Mouse (Mus musculus) heart, embryonic 14.5 days (tissue): ENCODE measurements around the gene Igdcc3. TPM values are rescaled to one million over a fixed set of nuclear protein-coding genes. Genes with fewer than 3 reads are reported as not detected.

Source experiments
- ATAC-seq: fragments of 200-750 bp; cut with Nextera tagmentation; 2 replicates; pipeline ENCODE4 v1.8.0; 2017; ENCODE audit warnings: low read depth, moderate TSS enrichment; ENCODE audit not compliant: insufficient number of reproducible peaks, insufficient read depth, low FRiP score
- H3K27ac ChIP-seq, 2 experiments: fragments of 200-500 bp in 1 of 2; fragments of 300-500 bp in 1 of 2; sonication (generic) in 1 of 2; replicated peaks in 1 of 2; 2 replicates each; pipeline ENCODE4 v1.5.1; 2012 to 2014; ENCODE audit warnings: low read depth in 2 of 2, low read length in 2 of 2, control low read depth in 1 of 2, mild to moderate bottlenecking in 1 of 2, mixed read lengths in 1 of 2; ENCODE audit not compliant: control insufficient read depth in 1 of 2, insufficient read depth in 1 of 2
- H3K27me3 ChIP-seq: fragments of 300-500 bp; sonication (generic); 2 replicates; pipeline ENCODE4 v1.6.1; 2014; ENCODE audit warnings: mild to moderate bottlenecking, low read length, control low read depth; ENCODE audit not compliant: control insufficient read depth, insufficient read depth
- H3K36me3 ChIP-seq: fragments of 300-500 bp; sonication (generic); 2 replicates; pipeline ENCODE4 v1.6.1; 2014; ENCODE audit warnings: mild to moderate bottlenecking, control low read depth, low read length, mixed read lengths; ENCODE audit not compliant: control insufficient read depth, insufficient read depth
- H3K4me1 ChIP-seq, 2 experiments: fragments of 200-500 bp in 1 of 2; fragments of 300-500 bp in 1 of 2; sonication (generic) in 1 of 2; 2 replicates each; pipeline ENCODE4 v1.6.1; 2012 to 2014; ENCODE audit warnings: low read length in 2 of 2, control low read depth in 1 of 2, mixed read lengths in 1 of 2; ENCODE audit not compliant: control insufficient read depth in 2 of 2, insufficient read depth in 2 of 2
- H3K4me2 ChIP-seq: fragments of 300-500 bp; sonication (generic); 2 replicates; pipeline ENCODE4 v1.6.1; 2014; ENCODE audit warnings: mild to moderate bottlenecking, low read length
- H3K4me3 ChIP-seq, 2 experiments: fragments of 200-500 bp in 1 of 2; fragments of 300-500 bp in 1 of 2; sonication (generic) in 1 of 2; 2 replicates each; pipeline ENCODE4 v1.5.1; 2012 to 2014; ENCODE audit warnings: low read length in 2 of 2, mild to moderate bottlenecking in 2 of 2, control low read depth in 1 of 2, low read depth in 1 of 2, moderate library complexity in 1 of 2; ENCODE audit not compliant: control insufficient read depth in 1 of 2, insufficient read depth in 1 of 2
- H3K9ac ChIP-seq: fragments of 300-500 bp; sonication (generic); 2 replicates; pipeline ENCODE4 v1.6.1; 2014; ENCODE audit warnings: mild to moderate bottlenecking, low read length
- H3K9me3 ChIP-seq: fragments of 300-500 bp; sonication (generic); 2 replicates; pipeline ENCODE4 v1.6.1; 2016; ENCODE audit warnings: low read length, control low read depth; ENCODE audit not compliant: control insufficient read depth
- WGBS: fragments of 180-500 bp; shearing (Covaris S2); extraction: QIAGEN DNeasy Blood & Tissue Kit; methylation state at CpG from one replicate; pipeline ENCODE4 v1.1.7; 2014; 5-methylcytosine and 5-hydroxymethylcytosine counted together
- polyA plus RNA-seq: library from polyadenylated mRNA; unstranded; fragments of >200 nt; fragmentation: Nextera tagmentation; extraction: Ambion mirVana; gene quantifications from 2 replicates; pipeline ENCODE4 v1.2.1, GENCODE M21; 2014

Igdcc3 gene
- polyA plus RNA-seq, 1 experiment from 2014 or later, result 0.36 TPM

- ATAC-seq, result no peak
- no peaks in the 10 kb centered on the region for H3K36me3 ChIP-seq
- peak overlapping the region; percentile 93 for H3K4me2 ChIP-seq
- no peaks in the 10 kb centered on the region for H3K9me3 ChIP-seq
- no peak overlapping the region for H3K27ac ChIP-seq
- peaks cover 19% of the 10 kb centered on the region for H3K27me3 ChIP-seq
- H3K4me1 ChIP-seq, result peaks cover 2 to 4% of the 10 kb centered on the region in 2 experiments; a peak in 3 of 4 replicates
- 4% methylated on average over 8 of the region's 8 CpGs for WGBS
- H3K9ac ChIP-seq, result peak overlapping the region; percentile 80
- H3K4me3 ChIP-seq, result peak overlapping the region; percentile 68 to 83
These were observed 498 bp upstream of the Igdcc3 start for GRCm38 (mm10) chr9:65140491-65140890.

- H3K36me3 ChIP-seq, result no peaks in the 10 kb centered on the region
- peaks cover 19% of the 10 kb centered on the region for H3K27me3 ChIP-seq
- H3K4me3 ChIP-seq, result peak overlapping the region; percentile 68 to 83
- ATAC-seq, result peak; percentile 50
- peak overlapping the region; percentile 93 for H3K4me2 ChIP-seq
- H3K4me1 ChIP-seq, result peaks cover 2 to 4% of the 10 kb centered on the region in 2 experiments; a peak in 3 of 4 replicates
- WGBS, result under 1% methylated on average over 72 of the region's 73 CpGs
- no peaks in the 10 kb centered on the region for H3K9me3 ChIP-seq
- H3K27ac ChIP-seq, result peak overlapping the region; percentile 21 to 42; a peak in 3 of 4 replicates
- H3K9ac ChIP-seq, result peak overlapping the region; percentile 80
These were observed 452 bp downstream of the Igdcc3 start for GRCm38 (mm10) chr9:65141306-65141975.

GRCm38 (mm10) chr9:65141976-65142318, 958 bp downstream of the Igdcc3 start:
- no peak overlapping the region for H3K27ac ChIP-seq
- H3K36me3 ChIP-seq, result no peaks in the 10 kb centered on the region
- H3K4me2 ChIP-seq, result peak overlapping the region; percentile 93
- no peaks in the 10 kb centered on the region for H3K9me3 ChIP-seq
- H3K27me3 ChIP-seq, result peaks cover 19% of the 10 kb centered on the region
- peak overlapping the region; percentile 80 for H3K9ac ChIP-seq
- 1% methylated on average over 17 of the region's 17 CpGs for WGBS
- peak overlapping the region; percentile 68 to 83 for H3K4me3 ChIP-seq
- H3K4me1 ChIP-seq, result peaks cover 2 to 4% of the 10 kb centered on the region in 2 experiments; a peak in 3 of 4 replicates
- ATAC-seq, result peak; percentile 57

- peak overlapping the region; percentile 80 for H3K9ac ChIP-seq
- no peak for ATAC-seq
These were observed 1.4 kb downstream of the Igdcc3 start for GRCm38 (mm10) chr9:65142399-65142798.

GRCm38 (mm10) chr9:65146001-65146400, 5.0 kb downstream of the Igdcc3 start:
- 69% methylated on average over 5 of the region's 5 CpGs for WGBS
- H3K4me1 ChIP-seq, result peaks cover 0 to 2% of the 10 kb centered on the region in 2 experiments; a peak in 1 of 4 replicates
- H3K4me2 ChIP-seq, result no peak overlapping the region
- no peak overlapping the region for H3K9ac ChIP-seq
- H3K9me3 ChIP-seq, result no peaks in the 10 kb centered on the region
- peaks cover 10% of the 10 kb centered on the region for H3K27me3 ChIP-seq
- no peak overlapping the region for H3K27ac ChIP-seq
- no peak overlapping the region for H3K4me3 ChIP-seq
- ATAC-seq, result no peak
- H3K36me3 ChIP-seq, result no peaks in the 10 kb centered on the region

More at GRCm38 (mm10) chr9:65142399-65142798, 1.4 kb downstream of the Igdcc3 start:
- Histone ChIP-seq H3K4me3 (peak overlapping the region; percentile 68 to 83), H3K27ac (no peak overlapping the region), H3K9me3 (no peaks in the 10 kb centered on the region), H3K36me3 (no peaks in the 10 kb centered on the region), H3K4me1 (peaks cover 2 to 4% of the 10 kb centered on the region in 2 experiments; a peak in 3 of 4 replicates), H3K4me2 (peak overlapping the region; percentile 93), H3K27me3 (peaks cover 19% of the 10 kb centered on the region)
- 8% methylated on average over 8 of the region's 8 CpGs for WGBS

DNA sequence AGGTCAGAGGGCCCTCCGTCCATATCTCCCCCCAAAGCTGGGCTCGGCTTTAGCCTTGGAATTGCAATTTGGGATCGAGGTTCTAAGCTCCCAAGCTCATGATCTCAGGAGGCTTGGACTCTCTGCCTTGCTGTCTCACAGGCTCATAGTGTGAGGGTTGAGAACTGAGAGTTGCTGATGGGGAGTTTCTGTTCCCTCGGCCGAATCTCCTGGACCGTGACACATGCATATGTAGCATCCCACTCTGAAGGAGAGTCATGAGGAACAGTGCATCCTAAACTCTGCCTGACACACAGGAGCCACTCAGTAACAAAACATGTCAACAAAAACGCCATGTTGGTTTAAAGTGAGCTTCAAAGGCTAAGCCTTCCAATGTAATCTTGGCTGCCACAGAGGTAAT, 7.5 kb downstream of the Igdcc3 start:
- no peak overlapping the region for H3K4me2 ChIP-seq
- peaks cover 2% of the 10 kb centered on the region; the same call in 1 of the 2 replicates for H3K27me3 ChIP-seq
- H3K27ac ChIP-seq, result no peak overlapping the region
- H3K36me3 ChIP-seq, result no peaks in the 10 kb centered on the region
- no peaks in the 10 kb centered on the region for H3K9me3 ChIP-seq
- 65% methylated on average over 7 of the region's 7 CpGs for WGBS
- no peak overlapping the region for H3K9ac ChIP-seq
- ATAC-seq, result no peak
- H3K4me3 ChIP-seq, result no peak overlapping the region
- H3K4me1 ChIP-seq, result peaks cover 0 to 4% of the 10 kb centered on the region in 2 experiments; a peak in 1 of 4 replicates

- no peak for ATAC-seq
- WGBS, result 65% methylated on average over 6 of the region's 6 CpGs
- no peak overlapping the region for H3K27ac ChIP-seq
These were observed 11.8 kb downstream of the Igdcc3 start for GRCm38 (mm10) chr9:65152711-65153330.

More at GRCm38 (mm10) chr9:65152711-65153330, 11.8 kb downstream of the Igdcc3 start:
- no peaks in the 10 kb centered on the region for H3K9me3 ChIP-seq
- no peak overlapping the region for H3K4me2 ChIP-seq
- no peaks in the 10 kb centered on the region for H3K27me3 ChIP-seq
- peaks cover 12 to 22% of the 10 kb centered on the region in 2 experiments for H3K4me1 ChIP-seq
- no peak overlapping the region for H3K9ac ChIP-seq
- no peak overlapping the region for H3K4me3 ChIP-seq
- H3K36me3 ChIP-seq, result no peaks in the 10 kb centered on the region
